Comparison of ENCODE assay signal across 8 mouse cellular contexts in the genomic region with DNA sequence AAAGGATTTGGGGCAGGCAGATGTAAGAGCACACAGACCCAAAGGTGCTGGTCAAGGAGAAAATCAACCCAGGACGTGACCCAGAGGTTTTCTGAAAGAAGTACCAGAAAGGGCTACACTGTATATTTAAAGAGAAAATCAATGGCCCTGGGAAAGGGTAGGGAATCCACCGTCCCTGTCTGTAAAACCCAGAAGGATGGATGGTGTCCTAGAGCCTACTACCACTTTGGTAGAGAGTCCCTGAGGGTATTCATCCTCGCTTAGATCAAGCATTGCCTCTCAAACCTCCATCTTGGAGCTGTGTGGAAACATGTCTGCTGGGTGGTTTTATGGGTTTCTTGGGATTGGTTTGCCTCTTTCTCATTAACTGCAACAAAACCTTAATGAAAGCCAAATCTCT. TPM values are rescaled to one million over a fixed set of nuclear protein-coding genes. Genes with fewer than 3 reads are reported as not detected.
DNase-seq lines count a peak whose midpoint lies in the region; ATAC-seq and TF ChIP-seq lines count a peak whose summit lies in the region.

No protein-coding gene starts in this region.

- TF ChIP-seq POLR2A in kidney, adult 2 months (IDR thresholded peaks at IDR 0.05; ENCODE audit: low read depth, low read length) = no peak

- no peaks in the 10 kb centered on the region for H3K36me3 ChIP-seq in kidney, adult 2 months (ENCODE audit: control insufficient read depth, insufficient read depth, low read length)
- H3K36me3 ChIP-seq in hindbrain, embryonic 14.5 days (replicated peaks; ENCODE audit: control insufficient read depth, insufficient read depth) = no peaks in the 10 kb centered on the region
- no peaks in the 10 kb centered on the region for H3K36me3 ChIP-seq in midbrain, postnatal 0 days (ENCODE audit: insufficient read depth, low read length)

- TF ChIP-seq CTCF in kidney, adult 2 months (conservative IDR thresholded peaks at IDR 0.05; ENCODE audit: insufficient read depth, insufficient read length, low read depth, low read length) = no peak
- TF ChIP-seq CTCF in midbrain, postnatal 0 days (IDR thresholded peaks at IDR 0.05) = no peak

- H3K9ac ChIP-seq in hindbrain, embryonic 14.5 days = peak overlapping the region; percentile 76
- peak overlapping the region; percentile 84 for H3K9ac ChIP-seq in midbrain, postnatal 0 days (replicated peaks; ENCODE audit: low read length, poor library complexity, severe bottlenecking)

- H3K4me2 ChIP-seq in hindbrain, embryonic 14.5 days (replicated peaks) = peak overlapping the region; percentile 89
- H3K4me2 ChIP-seq in midbrain, postnatal 0 days (ENCODE audit: low read depth, low read length, poor library complexity, severe bottlenecking) = peak overlapping the region; percentile 62

- 39% methylated on average over 3 of the region's 3 CpGs for WGBS in kidney, adult 2 months
- 12% methylated on average over 3 of the region's 3 CpGs for WGBS in hindbrain, embryonic 14.5 days
- 7% methylated on average over 3 of the region's 3 CpGs for WGBS in midbrain, postnatal 0 days

- H3K4me3 ChIP-seq in kidney, adult 2 months (ENCODE audit: insufficient read depth, low read depth, low read length) = peak overlapping the region; percentile 98
- peak overlapping the region; percentile 67 for H3K4me3 ChIP-seq in hindbrain, embryonic 14.5 days (replicated peaks; ENCODE audit: low read length)
- peak overlapping the region; percentile 89 for H3K4me3 ChIP-seq in midbrain, postnatal 0 days (ENCODE audit: low read depth, low read length)

- no peaks in the 10 kb centered on the region for H3K27me3 ChIP-seq in kidney, adult 2 months (replicated peaks; ENCODE audit: control insufficient read depth, insufficient read depth, low read length)
- no peaks in the 10 kb centered on the region for H3K27me3 ChIP-seq in hindbrain, embryonic 14.5 days (ENCODE audit: control insufficient read depth, insufficient read depth, low read length)
- H3K27me3 ChIP-seq in midbrain, postnatal 0 days (ENCODE audit: insufficient read depth, low read length) = no peaks in the 10 kb centered on the region

- H3K27ac ChIP-seq in kidney, adult 2 months (ENCODE audit: insufficient read depth, low read depth, low read length) = no peak overlapping the region
- H3K27ac ChIP-seq in hindbrain, embryonic 14.5 days = peak overlapping the region; percentile 87
- peak overlapping the region; percentile 85 for H3K27ac ChIP-seq in midbrain, postnatal 0 days (ENCODE audit: low read depth, low read length)

- H3K4me1 ChIP-seq in kidney, adult 2 months (ENCODE audit: control insufficient read depth, insufficient read depth, low read length) = peaks cover 12% of the 10 kb centered on the region
- H3K4me1 ChIP-seq in hindbrain, embryonic 14.5 days (replicated peaks; ENCODE audit: control insufficient read depth, insufficient read depth, low read length) = peaks cover 24% of the 10 kb centered on the region
- peaks cover 4% of the 10 kb centered on the region; the same call in 1 of the 2 replicates for H3K4me1 ChIP-seq in midbrain, postnatal 0 days (ENCODE audit: insufficient read depth, low read length)

- DNase-seq in kidney, adult 2 months = no peak
- DNase-seq in kidney, postnatal 25 days = no peak
- DNase-seq in cerebellum, postnatal 14 days = peak; percentile 16 to 48
- peak; percentile 49 for DNase-seq in hindbrain, embryonic 14.5 days (ENCODE audit: low spot score)
- peak; percentile 55 for DNase-seq in midbrain, postnatal 0 days (ENCODE audit: low spot score)
- no peak for DNase-seq in adrenal gland, adult 8-10 months
- DNase-seq in MN1 (ENCODE audit: low spot score) = no peak
- DNase-seq in layer of hippocampus, postnatal 25 days (ENCODE audit: extremely low spot score in 1 of 2, low spot score in 1 of 2) = no peak

- no peaks in the 10 kb centered on the region for H3K9me3 ChIP-seq in hindbrain, embryonic 14.5 days (ENCODE audit: control insufficient read depth, low read length)
- H3K9me3 ChIP-seq in midbrain, postnatal 0 days (ENCODE audit: low read length) = no peaks in the 10 kb centered on the region

- no peak for ATAC-seq in hindbrain, embryonic 14.5 days (ENCODE audit: low FRiP score)
- no peak for ATAC-seq in midbrain, postnatal 0 days (ENCODE audit: low FRiP score)

RNA-seq across cellular contexts. Expression of gene Hspb11, which starts 1.0 kb away (rescaled TPM):
- 4.2 and 7.1 TPM in 2 replicates for polyA plus RNA-seq in kidney, adult 2 months (2012; rRNA removed)
- 37.3 and 46.1 TPM in 2 replicates for polyA plus RNA-seq in hindbrain, embryonic 14.5 days (2014; fragmentation: Nextera tagmentation; extraction: Ambion mirVana)
- total RNA-seq in midbrain, postnatal 0 days (2014; rRNA removed) = 10.6 and 12.8 TPM in 2 replicates
- 29.7 and 33.2 TPM in 2 replicates for polyA plus RNA-seq in midbrain, postnatal 0 days (2015; fragmentation: Nextera tagmentation; extraction: Ambion mirVana)
- 10 to 100 TPM; 16.2 to 23.9 (median 20.9) TPM for total RNA-seq in adrenal gland, adult 8-10 months (2022)
- total RNA-seq in layer of hippocampus, postnatal 25 days (2021) = 10 to 100 TPM; 24.0 to 25.9 TPM

RNA-seq across cellular contexts. Expression of gene Lrrc42, which starts 1.1 kb away (rescaled TPM):
- 10.5 and 11.7 TPM in 2 replicates for polyA plus RNA-seq in kidney, adult 2 months (2012; rRNA removed)
- polyA plus RNA-seq in hindbrain, embryonic 14.5 days (2014; fragmentation: Nextera tagmentation; extraction: Ambion mirVana) = 54.1 and 57.1 TPM in 2 replicates
- total RNA-seq in midbrain, postnatal 0 days (2014; rRNA removed) = 15.0 and 16.3 TPM in 2 replicates
- 35.5 and 36.3 TPM in 2 replicates for polyA plus RNA-seq in midbrain, postnatal 0 days (2015; fragmentation: Nextera tagmentation; extraction: Ambion mirVana)
- total RNA-seq in adrenal gland, adult 8-10 months (2022) = 10 to 100 TPM; 24.4 to 36.1 (median 30.6) TPM
- total RNA-seq in layer of hippocampus, postnatal 25 days (2021) = 10 to 100 TPM; 33.2 to 40.4 TPM

RNA-seq across cellular contexts. Expression of gene Ldlrad1, which starts 45.4 kb away (rescaled TPM):
- not detected in 2 replicates for polyA plus RNA-seq in kidney, adult 2 months (2012; rRNA removed)
- polyA plus RNA-seq in hindbrain, embryonic 14.5 days (2014; fragmentation: Nextera tagmentation; extraction: Ambion mirVana) = not detected in 2 replicates
- total RNA-seq in midbrain, postnatal 0 days (2014; rRNA removed) = not detected in 2 replicates
- polyA plus RNA-seq in midbrain, postnatal 0 days (2015; fragmentation: Nextera tagmentation; extraction: Ambion mirVana) = not detected in 2 replicates
- not detected for total RNA-seq in adrenal gland, adult 8-10 months (2022)
- not detected for total RNA-seq in layer of hippocampus, postnatal 25 days (2021)

RNA-seq across cellular contexts. Expression of gene Dio1, which starts 52.6 kb away (rescaled TPM):
- 70.0 and 72.9 TPM in 2 replicates for polyA plus RNA-seq in kidney, adult 2 months (2012; rRNA removed)
- not detected in 2 replicates for polyA plus RNA-seq in hindbrain, embryonic 14.5 days (2014; fragmentation: Nextera tagmentation; extraction: Ambion mirVana)
- total RNA-seq in midbrain, postnatal 0 days (2014; rRNA removed) = not detected in 2 replicates
- polyA plus RNA-seq in midbrain, postnatal 0 days (2015; fragmentation: Nextera tagmentation; extraction: Ambion mirVana) = not detected in 2 replicates
- not detected for total RNA-seq in adrenal gland, adult 8-10 months (2022)
- not detected for total RNA-seq in layer of hippocampus, postnatal 25 days (2021)

RNA-seq across cellular contexts. Expression of gene Yipf1, which starts 59.7 kb away (rescaled TPM):
- 55.7 and 67.6 TPM in 2 replicates for polyA plus RNA-seq in kidney, adult 2 months (2012; rRNA removed)
- 65.7 and 69.0 TPM in 2 replicates for polyA plus RNA-seq in hindbrain, embryonic 14.5 days (2014; fragmentation: Nextera tagmentation; extraction: Ambion mirVana)
- total RNA-seq in midbrain, postnatal 0 days (2014; rRNA removed) = 53.3 and 58.5 TPM in 2 replicates
- polyA plus RNA-seq in midbrain, postnatal 0 days (2015; fragmentation: Nextera tagmentation; extraction: Ambion mirVana) = 58.9 and 60.8 TPM in 2 replicates
- total RNA-seq in adrenal gland, adult 8-10 months (2022) = 10 to 100 TPM; 54.4 to 81.5 (median 68.7) TPM
- 10 to 100 TPM; 52.4 to 55.0 TPM for total RNA-seq in layer of hippocampus, postnatal 25 days (2021)

Comparison
In these comparisons a context has a peak if more than half of its experiments do, and no peak if none do; other contexts are left out.
1. DNase-seq: peak in cerebellum, postnatal 14 days (2 of 2), hindbrain, embryonic 14.5 days (single experiment) and midbrain, postnatal 0 days (single experiment); none in kidney, adult 2 months (single experiment), kidney, postnatal 25 days (0 of 2), adrenal gland, adult 8-10 months (single experiment), MN1 (single experiment) and layer of hippocampus, postnatal 25 days (0 of 2).
2. Peak in every context shown above with its lines, with median percentiles within 50 percentile points of each other: H3K4me3 ChIP-seq.